Mouse (Mus musculus) neural tube, embryonic 14.5 days (tissue): ENCODE measurements around the gene Teddm3. TPM values are rescaled to one million over a fixed set of nuclear protein-coding genes. Genes with fewer than 3 reads are reported as not detected.
"Not testable (repeated sequence)": the region's sequence is repeated elsewhere in the genome, so short reads cannot be mapped to it uniquely, and the experiment has no call there.

Source experiments
- ATAC-seq: fragments of 200-750 bp; cut with Nextera tagmentation; 2 replicates; pipeline ENCODE4 v1.8.0; 2017; ENCODE audit warnings: low read depth, mild to moderate bottlenecking, moderate TSS enrichment, moderate library complexity
- H3K27ac ChIP-seq: fragments of 300-500 bp; sonication (generic); 2 replicates; pipeline ENCODE4 v1.5.1; 2014; ENCODE audit warnings: low read depth, mild to moderate bottlenecking, control low read depth, low read length, moderate library complexity, mixed read lengths
- H3K27me3 ChIP-seq: fragments of 300-500 bp; sonication (generic); 2 replicates; pipeline ENCODE4 v1.6.1; 2014; ENCODE audit warnings: low read length; ENCODE audit not compliant: control insufficient read depth, insufficient read depth
- H3K36me3 ChIP-seq: fragments of 300-500 bp; sonication (generic); 2 replicates; pipeline ENCODE4 v1.6.1; 2014; ENCODE audit warnings: low read length, mixed read lengths; ENCODE audit not compliant: control insufficient read depth, insufficient read depth
- H3K4me1 ChIP-seq: fragments of 300-500 bp; sonication (generic); 2 replicates; pipeline ENCODE4 v1.6.1; 2014; ENCODE audit warnings: low read length; ENCODE audit not compliant: control insufficient read depth, insufficient read depth
- H3K4me2 ChIP-seq: fragments of 300-500 bp; sonication (generic); 2 replicates; pipeline ENCODE4 v1.6.1; 2014; ENCODE audit warnings: mild to moderate bottlenecking, low read depth, low read length, control low read depth
- H3K4me3 ChIP-seq: fragments of 300-500 bp; sonication (generic); 2 replicates; pipeline ENCODE4 v1.5.1; 2014; ENCODE audit warnings: low read depth, low read length, control low read depth, mixed read lengths
- H3K9ac ChIP-seq: fragments of 300-500 bp; sonication (generic); replicated peaks from 2 replicates; pipeline ENCODE4 v1.6.1; 2014; ENCODE audit warnings: low read depth, mild to moderate bottlenecking, control low read depth, low read length, mixed read lengths
- H3K9me3 ChIP-seq: fragments of 300-500 bp; sonication (generic); 2 replicates; pipeline ENCODE4 v1.6.1; 2016; ENCODE audit warnings: low read length; ENCODE audit not compliant: control insufficient read depth
- WGBS: fragments of 180-500 bp; shearing (Covaris S2); extraction: QIAGEN DNeasy Blood & Tissue Kit; methylation state at CpG from one replicate; pipeline ENCODE4 v1.1.7; 2014; 5-methylcytosine and 5-hydroxymethylcytosine counted together
- polyA plus RNA-seq: library from polyadenylated mRNA; unstranded; fragments of >200 nt; fragmentation: Nextera tagmentation; extraction: Ambion mirVana; gene quantifications from 2 replicates; pipeline ENCODE4 v1.2.1, GENCODE M21; 2014

The Teddm3 gene
- polyA plus RNA-seq, 1 experiment from 2014 or later = 0.39 TPM

GRCm38 (mm10) chr16:21192509-21193354 lies 38.9 kb upstream of the Teddm3 start:
- Histone ChIP-seq H3K9ac (no peak overlapping the region), H3K36me3 (no peaks in the 10 kb centered on the region), H3K27me3 (no peaks in the 10 kb centered on the region), H3K4me3 (no peak overlapping the region), H3K4me1 (0 out of 2 replicates have a peak, but pooled peaks cover 2% of the 10 kb centered on the region), H3K9me3 (no peaks in the 10 kb centered on the region), H3K4me2 (no peak overlapping the region), H3K27ac (no peak overlapping the region)
- WGBS = 37% methylated on average over 7 of the region's 7 CpGs
- peak; percentile 80 for ATAC-seq

- WGBS = 30% methylated on average over 14 of the region's 14 CpGs
- no peak for ATAC-seq
- Histone ChIP-seq H3K27me3 (no peaks in the 10 kb centered on the region), H3K4me1 (peaks cover 10% of the 10 kb centered on the region; the same call in 1 of the 2 replicates), H3K4me2 (no peak overlapping the region), H3K9me3 (no peaks in the 10 kb centered on the region), H3K9ac (no peak overlapping the region), H3K36me3 (no peaks in the 10 kb centered on the region), H3K4me3 (no peak overlapping the region), H3K27ac (no peak overlapping the region)
These were observed 37.8 kb upstream of the Teddm3 start for GRCm38 (mm10) chr16:21191569-21191968.

- Histone ChIP-seq H3K9ac (no peak overlapping the region), H3K9me3 (no peaks in the 10 kb centered on the region), H3K27me3 (no peaks in the 10 kb centered on the region), H3K36me3 (no peaks in the 10 kb centered on the region), H3K4me1 (peaks cover 11% of the 10 kb centered on the region; the same call in 1 of the 2 replicates), H3K4me2 (no peak overlapping the region), H3K27ac (no peak overlapping the region), H3K4me3 (no peak overlapping the region)
- 88% methylated on average over 3 of the region's 3 CpGs for WGBS
- no peak for ATAC-seq
These were observed 34.5 kb upstream of the Teddm3 start for GRCm38 (mm10) chr16:21188345-21188744.

GRCm38 (mm10) chr16:21187568-21187967 lies 33.8 kb upstream of the Teddm3 start:
- no peak for ATAC-seq
- Histone ChIP-seq H3K4me1 (peaks cover 11% of the 10 kb centered on the region; the same call in 1 of the 2 replicates), H3K27ac (peak overlapping the region; percentile 39; the same call in 1 of the 2 replicates), H3K4me3 (no peak overlapping the region), H3K36me3 (no peaks in the 10 kb centered on the region), H3K9ac (no peak overlapping the region), H3K4me2 (no peak overlapping the region), H3K9me3 (no peaks in the 10 kb centered on the region), H3K27me3 (no peaks in the 10 kb centered on the region)
- 30% methylated on average over 7 of the region's 7 CpGs for WGBS

GRCm38 (mm10) chr16:21184697-21185096 lies 30.9 kb upstream of the Teddm3 start:
- peaks cover 11% of the 10 kb centered on the region; the same call in 1 of the 2 replicates for H3K4me1 ChIP-seq
- H3K27ac ChIP-seq = no peak overlapping the region
- no peak overlapping the region for H3K4me3 ChIP-seq
- ATAC-seq = no peak
- no peaks in the 10 kb centered on the region for H3K36me3 ChIP-seq
- no peaks in the 10 kb centered on the region for H3K9me3 ChIP-seq
- no peak overlapping the region for H3K9ac ChIP-seq
- H3K4me2 ChIP-seq = no peak overlapping the region
- no peaks in the 10 kb centered on the region for H3K27me3 ChIP-seq

- 70% methylated on average over 1 of the region's 1 CpGs for WGBS
- Histone ChIP-seq H3K9ac (no peak overlapping the region), H3K4me2 (no peak overlapping the region), H3K9me3 (no peaks in the 10 kb centered on the region), H3K4me3 (no peak overlapping the region), H3K36me3 (no peaks in the 10 kb centered on the region), H3K27me3 (no peaks in the 10 kb centered on the region), H3K4me1 (peaks cover 6% of the 10 kb centered on the region; the same call in 1 of the 2 replicates), H3K27ac (no peak overlapping the region)
- no peak for ATAC-seq
These were observed 28.3 kb upstream of the Teddm3 start for GRCm38 (mm10) chr16:21182108-21182507.

GRCm38 (mm10) chr16:21175236-21175635 lies 21.4 kb upstream of the Teddm3 start:
- no peak for ATAC-seq
- WGBS = no CpG with 5 or more reads among the region's 1 CpGs
- Histone ChIP-seq H3K9me3 (no peaks in the 10 kb centered on the region), H3K4me2 (no peak overlapping the region), H3K36me3 (no peaks in the 10 kb centered on the region), H3K4me1 (no peaks in the 10 kb centered on the region), H3K9ac (no peak overlapping the region), H3K27ac (no peak overlapping the region), H3K27me3 (no peaks in the 10 kb centered on the region), H3K4me3 (no peak overlapping the region)

- 94% methylated on average over 13 of the region's 13 CpGs for WGBS
- ATAC-seq = no peak
These were observed 14.9 kb upstream of the Teddm3 start for GRCm38 (mm10) chr16:21168730-21169129.

GRCm38 (mm10) chr16:21165343-21166220 lies 11.8 kb upstream of the Teddm3 start:
- 17% methylated on average over 17 of the region's 19 CpGs for WGBS
- not testable (repeated sequence) for H3K4me2 ChIP-seq

More at GRCm38 (mm10) chr16:21168730-21169129, 14.9 kb upstream of the Teddm3 start:
- Histone ChIP-seq H3K9me3 (no peaks in the 10 kb centered on the region), H3K9ac (no peak overlapping the region), H3K4me2 (no peak overlapping the region), H3K4me1 (no peaks in the 10 kb centered on the region), H3K4me3 (no peak overlapping the region), H3K27me3 (no peaks in the 10 kb centered on the region), H3K36me3 (no peaks in the 10 kb centered on the region), H3K27ac (no peak overlapping the region)

More at GRCm38 (mm10) chr16:21165343-21166220, 11.8 kb upstream of the Teddm3 start:
- ATAC-seq = peak; percentile 90
- H3K27ac ChIP-seq, H3K9me3 ChIP-seq, H3K4me1 ChIP-seq, H3K9ac ChIP-seq, H3K36me3 ChIP-seq, H3K27me3 ChIP-seq, H3K4me3 ChIP-seq: not testable (repeated sequence)
